Mouse (Mus musculus) lung, adult 2 months (tissue): ENCODE measurements around the gene Gm15319. TPM values are rescaled to one million over a fixed set of nuclear protein-coding genes. Genes with fewer than 3 reads are reported as not detected.
"Not testable (repeated sequence)": the region's sequence is repeated elsewhere in the genome, so short reads cannot be mapped to it uniquely, and the experiment has no call there.

Experiments
- DNase-seq: peaks from one replicate; pipeline ENCODE4 v3.0.0; 2022
- H3K4me1 ChIP-seq: fragments of 200-500 bp; 2 replicates; pipeline ENCODE4 v1.6.1; 2011; ENCODE audit warnings: low read length; ENCODE audit not compliant: control insufficient read depth, insufficient read depth
- H3K4me3 ChIP-seq: fragments of 200-500 bp; replicated peaks from 2 replicates; pipeline ENCODE3; 2011; ENCODE audit warnings: low read depth, mild to moderate bottlenecking, control low read depth, low read length; ENCODE audit errors: extremely low read depth
- CTCF ChIP-seq: fragments of 200-500 bp; IDR thresholded peaks from 2 replicates; pipeline ENCODE4 v1.5.1; 2011; ENCODE audit warnings: mild to moderate bottlenecking, low read length, control low read depth; ENCODE audit not compliant: insufficient read depth
- POLR2A ChIP-seq: fragments of 200-500 bp; IDR thresholded peaks from 2 replicates; pipeline ENCODE4 v1.6.1; 2011; ENCODE audit warnings: low read depth, mild to moderate bottlenecking, control low read depth, low read length, borderline replicate concordance; ENCODE audit errors: extremely low read depth
- WGBS: fragments of 180-500 bp; shearing (Covaris S2); methylation state at CpG from one replicate; pipeline ENCODE4 v1.1.7; 2018; 5-methylcytosine and 5-hydroxymethylcytosine counted together
- polyA plus RNA-seq: library from polyadenylated mRNA; depleted of rRNA; stranded (reverse); fragments of >200 nt; gene quantifications from 2 replicates; pipeline ENCODE4 v1.2.3, GENCODE M21; 2012

Gene Gm15319
- polyA plus RNA-seq, 1 experiment, result 0.07 TPM

GRCm38 (mm10) chr8:20378353-20378752 is 15.3 kb upstream of the Gm15319 start:
- H3K4me1 ChIP-seq, result not testable (repeated sequence)
- 80% methylated on average over 6 of the region's 8 CpGs for WGBS
- peak; percentile 42 for DNase-seq

GRCm38 (mm10) chr8:20375698-20376097 is 12.7 kb upstream of the Gm15319 start:
- H3K4me3 ChIP-seq, H3K4me1 ChIP-seq: not testable (repeated sequence)
- no CpG with 5 or more reads among the region's 3 CpGs for WGBS
- DNase-seq, result peak; percentile 9

More at GRCm38 (mm10) chr8:20378353-20378752, 15.3 kb upstream of the Gm15319 start:
- H3K4me3 ChIP-seq, result not testable (repeated sequence)

GRCm38 (mm10) chr8:20356386-20356785 is 6.6 kb downstream of the Gm15319 start:
- 79% methylated on average over 5 of the region's 5 CpGs for whole genome bisulfite sequencing
- not testable (repeated sequence) for DNase-seq, H3K4me1 ChIP-seq, H3K4me3 ChIP-seq

GRCm38 (mm10) chr8:20353579-20353978 is 9.4 kb downstream of the Gm15319 start:
- H3K4me1 ChIP-seq, H3K4me3 ChIP-seq: not testable (repeated sequence)
- DNase-seq, result peak; percentile 7
- 84% methylated on average over 2 of the region's 3 CpGs for WGBS

- H3K4me1 ChIP-seq, DNase-seq, H3K4me3 ChIP-seq: not testable (repeated sequence)
- WGBS, result 91% methylated on average over 5 of the region's 6 CpGs
Observed at GRCm38 (mm10) chr8:20302759-20303158, 60.3 kb downstream of the Gm15319 start.

- not testable (repeated sequence) for H3K4me3 ChIP-seq, DNase-seq, H3K4me1 ChIP-seq
- 73% methylated on average over 4 of the region's 4 CpGs for WGBS
Observed at GRCm38 (mm10) chr8:20300042-20300441, 63.0 kb downstream of the Gm15319 start.

- WGBS, result 82% methylated on average over 12 of the region's 13 CpGs
- not testable (repeated sequence) for H3K4me1 ChIP-seq, H3K4me3 ChIP-seq
- peak; percentile 43 for DNase-seq
Observed at GRCm38 (mm10) chr8:20297939-20298505, 65.0 kb downstream of the Gm15319 start.

GRCm38 (mm10) chr8:20296803-20297702 is 66.0 kb downstream of the Gm15319 start:
- WGBS, result 7% methylated on average over 72 of the region's 73 CpGs
- peak overlapping the region; percentile 86 for H3K4me3 ChIP-seq
- H3K4me1 ChIP-seq, result not testable (repeated sequence)
- TF ChIP-seq CTCF, result peak; percentile 52; the same call in 1 of the 2 replicates
- peak; percentile 49; the same call in 1 of the 2 replicates for TF ChIP-seq POLR2A
- DNase-seq, result peak; percentile 74

GRCm38 (mm10) chr8:20295881-20296280 is 67.1 kb downstream of the Gm15319 start:
- WGBS, result 77% methylated on average over 3 of the region's 4 CpGs
- DNase-seq, H3K4me1 ChIP-seq, H3K4me3 ChIP-seq: not testable (repeated sequence)

- not testable (repeated sequence) for DNase-seq, H3K4me3 ChIP-seq, H3K4me1 ChIP-seq
- 90% methylated on average over 4 of the region's 4 CpGs for WGBS
Observed at GRCm38 (mm10) chr8:20294826-20295225, 68.2 kb downstream of the Gm15319 start.

- H3K4me1 ChIP-seq, H3K4me3 ChIP-seq, DNase-seq: not testable (repeated sequence)
Observed at GRCm38 (mm10) chr8:20293966-20294365, 69.0 kb downstream of the Gm15319 start.

- WGBS, result 84% methylated on average over 5 of the region's 8 CpGs
- not testable (repeated sequence) for H3K4me3 ChIP-seq, H3K4me1 ChIP-seq, DNase-seq
Observed at GRCm38 (mm10) chr8:20290015-20290414, 73.0 kb downstream of the Gm15319 start.

- not testable (repeated sequence) for H3K4me1 ChIP-seq, DNase-seq, H3K4me3 ChIP-seq
- WGBS, result 88% methylated on average over 2 of the region's 3 CpGs
Observed at GRCm38 (mm10) chr8:20288878-20289277, 74.1 kb downstream of the Gm15319 start.

GRCm38 (mm10) chr8:20287706-20288105 is 75.3 kb downstream of the Gm15319 start:
- not testable (repeated sequence) for DNase-seq, H3K4me3 ChIP-seq, H3K4me1 ChIP-seq
- 90% methylated on average over 3 of the region's 3 CpGs for WGBS
